Mouse (Mus musculus): ENCODE measurements around the gene Sorl1.

The Sorl1 gene

GRCm38 (mm10) chr9:42121631-42122354, 2.3 kb downstream of the Sorl1 start:
- no peak for DNase-seq

- DNase-seq: no peak
These were observed 7.6 kb downstream of the Sorl1 start for GRCm38 (mm10) chr9:42116418-42117056.

- no peak for DNase-seq
These were observed 9.0 kb downstream of the Sorl1 start for GRCm38 (mm10) chr9:42115078-42115477.

- no peak for DNase-seq
These were observed 10.8 kb downstream of the Sorl1 start for GRCm38 (mm10) chr9:42113316-42113715.

GRCm38 (mm10) chr9:42112691-42113090, 11.4 kb downstream of the Sorl1 start:
- no peak for DNase-seq

GRCm38 (mm10) chr9:42111256-42111655, 12.8 kb downstream of the Sorl1 start:
- DNase-seq: no peak

- DNase-seq: no peak
These were observed 14.2 kb downstream of the Sorl1 start for GRCm38 (mm10) chr9:42109837-42110451.

GRCm38 (mm10) chr9:42109131-42109530, 15.0 kb downstream of the Sorl1 start:
- no peak for DNase-seq

- DNase-seq: peak; percentile 62 to 77
These were observed 15.6 kb downstream of the Sorl1 start for GRCm38 (mm10) chr9:42108369-42108951.

- DNase-seq: no peak
These were observed 17.0 kb downstream of the Sorl1 start for GRCm38 (mm10) chr9:42107062-42107461.

GRCm38 (mm10) chr9:42106305-42106704, 17.8 kb downstream of the Sorl1 start:
- DNase-seq: no peak

GRCm38 (mm10) chr9:42103546-42103945, 20.6 kb downstream of the Sorl1 start:
- DNase-seq: no peak

GRCm38 (mm10) chr9:42102013-42102412, 22.1 kb downstream of the Sorl1 start:
- DNase-seq: no peak

- DNase-seq: no peak
These were observed 22.8 kb downstream of the Sorl1 start for GRCm38 (mm10) chr9:42101266-42101665.

- no peak for DNase-seq
These were observed 23.4 kb downstream of the Sorl1 start for GRCm38 (mm10) chr9:42100618-42101210.

GRCm38 (mm10) chr9:42098474-42099121, 25.5 kb downstream of the Sorl1 start:
- no peak for DNase-seq

GRCm38 (mm10) chr9:42097731-42098473, 26.2 kb downstream of the Sorl1 start:
- peak; percentile 24 to 34 for DNase-seq

- DNase-seq: peak; percentile 33 to 49
These were observed 26.9 kb downstream of the Sorl1 start for GRCm38 (mm10) chr9:42097006-42097730.

- DNase-seq: no peak
These were observed 29.3 kb downstream of the Sorl1 start for GRCm38 (mm10) chr9:42094752-42095151.

GRCm38 (mm10) chr9:42094028-42094551, 30.0 kb downstream of the Sorl1 start:
- DNase-seq: no peak

GRCm38 (mm10) chr9:42092749-42093148, 31.3 kb downstream of the Sorl1 start:
- no peak for DNase-seq
